Mouse (Mus musculus) cerebellum, adult 9-10 months (tissue): ENCODE data around the gene Sdhaf1.

Source experiments
- DNase-seq: peaks from one replicate; pipeline ENCODE4 v3.0.0; 2022

The Sdhaf1 gene

DNA sequence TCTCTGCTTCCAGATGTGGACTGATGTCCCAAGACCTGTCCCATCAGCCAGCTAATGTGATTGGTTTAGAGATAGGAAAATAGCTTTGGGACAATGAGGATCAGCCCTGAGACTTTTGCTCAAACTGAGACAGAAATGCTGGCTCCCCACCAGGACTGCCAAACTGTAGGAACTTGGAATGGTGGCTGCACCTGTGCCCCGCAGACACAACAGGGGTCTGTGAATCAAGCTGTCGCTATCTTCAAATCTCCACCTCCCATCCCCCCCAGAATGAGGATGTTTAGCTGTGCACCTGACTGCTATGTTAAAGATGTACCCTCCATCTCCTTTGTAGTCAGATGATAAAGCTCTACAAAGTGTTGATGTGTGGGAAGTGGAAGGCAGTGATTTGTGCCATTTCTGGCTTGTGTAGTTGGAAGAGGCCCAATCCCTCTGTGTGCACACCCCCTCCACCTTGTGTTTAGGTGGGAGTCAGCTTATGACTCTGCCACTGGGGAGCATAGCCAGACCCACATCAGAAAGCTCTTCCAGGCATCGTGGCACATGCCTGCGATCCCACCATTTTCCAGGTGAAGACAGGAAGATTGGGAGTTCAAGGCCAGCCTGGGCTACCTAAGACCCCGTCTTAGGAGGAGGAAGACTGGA, 727 bp upstream of the Sdhaf1 start:
- DNase-seq: peak; percentile 63

DNA sequence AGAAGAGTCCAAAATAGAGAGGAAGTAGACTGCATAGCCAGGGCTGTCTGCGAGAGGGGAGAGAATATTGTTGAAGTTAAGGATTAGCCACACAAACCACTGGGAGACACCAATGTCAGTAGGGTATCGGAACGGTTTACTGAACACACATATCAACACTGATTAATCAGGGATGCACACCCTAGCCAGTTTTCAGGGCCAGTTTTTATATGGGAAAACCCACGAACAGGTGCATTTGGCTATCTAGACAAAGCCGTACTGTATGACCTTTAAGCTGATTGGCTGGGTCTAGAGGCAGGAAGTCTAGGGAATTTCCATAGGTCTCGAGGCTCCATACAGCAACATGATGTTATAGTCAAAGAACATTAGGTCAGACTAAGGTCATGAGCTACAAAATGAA, 830 bp downstream of the Sdhaf1 start:
- no peak for DNase-seq

DNA sequence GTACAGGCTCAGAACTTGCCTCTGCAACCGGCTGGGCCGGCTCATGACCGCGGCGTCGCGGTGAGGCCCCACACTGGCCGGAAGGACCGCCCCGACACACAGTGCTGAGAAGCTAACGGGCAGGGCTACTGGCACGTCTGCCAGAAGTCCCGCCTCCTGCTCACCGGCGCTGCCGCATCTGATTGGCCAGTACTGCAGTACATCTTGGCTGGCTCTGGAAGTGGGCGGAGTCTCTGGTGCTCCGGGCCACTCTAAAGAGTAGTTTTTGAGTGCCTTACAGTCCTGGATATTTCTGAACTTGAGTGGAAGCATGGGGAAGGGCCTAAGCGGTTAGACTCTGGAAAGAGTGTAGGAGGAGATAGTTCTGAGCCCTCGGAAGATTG, 1.4 kb downstream of the Sdhaf1 start:
- DNase-seq: peak; percentile 98

DNA sequence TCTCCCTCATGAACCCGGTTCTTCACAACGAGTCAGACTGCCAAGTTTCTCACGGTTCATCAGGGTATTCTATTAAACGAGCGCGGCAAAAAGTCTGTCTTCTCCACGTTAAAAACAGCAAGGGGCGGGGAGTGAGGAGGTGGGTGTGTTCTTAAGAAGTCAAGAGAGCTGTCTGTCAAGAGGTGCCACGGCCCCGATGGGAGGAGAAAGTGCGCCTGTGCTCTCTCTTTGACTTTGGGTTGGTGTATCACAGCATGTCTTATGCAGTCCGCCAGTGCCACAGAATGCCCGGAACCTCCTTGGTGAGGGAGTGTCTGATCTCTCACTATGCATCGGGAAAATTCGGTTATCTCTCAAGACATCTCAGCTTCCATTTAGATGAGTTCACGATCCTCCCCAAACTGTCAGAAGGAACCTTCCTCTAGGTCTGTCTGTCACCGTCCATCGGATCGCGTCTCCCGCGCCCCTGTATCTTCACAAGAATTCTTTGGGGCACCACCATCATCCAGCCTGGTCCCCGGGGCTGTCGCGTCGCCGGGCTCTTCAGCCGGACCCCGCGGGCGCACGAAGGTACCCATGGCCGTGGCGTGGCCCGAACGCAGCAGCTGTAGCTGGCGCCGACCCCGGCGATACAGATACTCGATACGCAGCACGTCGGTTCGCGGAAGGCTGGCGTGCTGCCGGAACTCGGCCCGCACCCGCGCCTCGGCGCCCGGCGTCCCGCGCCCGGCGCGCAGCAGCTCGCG, 2.0 kb downstream of the Sdhaf1 start, which contains the start of gene E130208F15Rik:
Gene E130208F15Rik, plus strand, starts transcription at position 202 of the 746 bp plus-strand sequence.
- DNase-seq: peak; percentile 85

DNA sequence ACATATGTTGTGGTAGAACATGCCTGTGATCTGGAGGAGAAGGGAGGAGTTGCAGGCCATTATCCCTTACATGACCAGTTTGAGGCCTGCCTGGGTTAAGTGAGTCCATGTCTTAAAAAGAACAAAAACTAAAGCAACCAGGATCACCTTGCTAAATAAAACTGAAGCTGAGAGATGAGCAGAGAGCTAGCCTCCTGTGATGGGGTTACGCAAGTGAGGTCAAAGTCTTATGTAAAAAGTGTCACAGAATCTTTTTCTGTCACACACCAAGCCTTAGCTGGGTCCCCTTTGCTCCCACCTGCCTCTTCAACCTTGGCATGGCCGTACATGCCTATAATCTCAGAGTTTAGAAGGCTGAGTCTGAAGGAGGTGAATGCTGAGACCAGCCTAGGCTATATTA, 2.7 kb downstream of the Sdhaf1 start:
- no peak for DNase-seq

DNA sequence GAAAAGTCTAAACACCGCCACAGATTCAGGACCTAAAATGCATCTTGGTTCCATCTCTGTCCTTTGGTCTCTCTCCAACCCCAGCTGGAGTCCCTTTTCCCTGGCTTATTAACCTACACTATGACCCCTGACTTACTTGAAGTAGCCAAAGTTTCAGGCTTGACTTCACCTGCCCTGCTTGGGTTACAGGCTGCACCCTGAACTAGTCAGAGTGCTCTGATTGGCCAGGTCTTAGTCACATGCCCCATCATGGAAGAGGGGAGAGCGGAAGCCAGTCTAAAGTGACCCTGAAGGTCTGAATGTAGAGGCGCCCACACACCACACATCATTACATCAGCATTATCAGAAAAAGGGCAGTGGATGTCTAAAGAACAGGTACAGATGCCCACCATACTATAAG, 5.6 kb downstream of the Sdhaf1 start:
- no peak for DNase-seq

DNA sequence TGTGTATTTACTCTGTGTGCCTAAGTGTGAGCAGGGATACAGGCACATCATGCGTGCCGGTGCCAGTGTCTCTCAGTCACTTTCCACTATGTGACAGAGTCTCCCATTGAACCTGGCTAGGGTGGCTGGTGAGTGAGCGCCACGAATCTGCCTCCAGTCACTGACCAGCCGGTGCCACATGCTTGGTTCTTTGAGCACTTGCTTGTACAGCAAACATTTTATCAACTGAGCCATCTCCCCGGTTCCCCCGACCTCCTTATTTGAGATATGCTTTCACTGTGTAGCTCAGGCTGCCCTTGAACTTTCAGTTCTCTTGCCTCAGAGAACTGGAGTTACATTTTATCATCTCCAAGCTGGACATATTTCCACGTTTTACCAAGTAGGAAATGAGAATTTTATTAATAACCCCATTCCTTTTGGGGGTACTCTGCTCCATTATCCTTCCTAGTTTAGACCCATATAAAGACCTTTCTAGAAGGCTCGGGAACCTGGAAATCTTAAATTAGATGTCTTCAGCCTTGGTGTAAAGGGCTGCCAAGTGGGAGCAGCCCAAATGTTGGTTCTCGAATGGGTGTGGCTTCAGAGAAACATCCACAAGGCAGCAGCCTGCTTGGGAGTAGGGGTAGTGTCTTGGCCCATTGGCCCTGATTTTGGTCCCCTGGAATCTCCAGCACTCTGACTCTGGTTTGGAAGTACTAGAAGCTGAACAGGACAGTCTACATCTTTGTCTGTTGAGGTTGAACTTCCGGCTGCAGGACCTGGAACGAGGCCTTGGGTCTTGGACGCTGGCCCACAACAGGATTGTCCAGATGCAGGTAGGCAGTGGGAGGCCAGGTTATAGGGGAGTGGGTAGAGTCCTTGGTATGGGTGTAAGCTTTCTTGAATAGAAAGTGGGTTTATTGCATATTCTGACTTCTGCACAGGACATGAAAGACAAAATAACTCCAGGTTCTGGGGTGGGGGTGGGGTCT, 7.9 kb downstream of the Sdhaf1 start:
- DNase-seq: no peak

DNA sequence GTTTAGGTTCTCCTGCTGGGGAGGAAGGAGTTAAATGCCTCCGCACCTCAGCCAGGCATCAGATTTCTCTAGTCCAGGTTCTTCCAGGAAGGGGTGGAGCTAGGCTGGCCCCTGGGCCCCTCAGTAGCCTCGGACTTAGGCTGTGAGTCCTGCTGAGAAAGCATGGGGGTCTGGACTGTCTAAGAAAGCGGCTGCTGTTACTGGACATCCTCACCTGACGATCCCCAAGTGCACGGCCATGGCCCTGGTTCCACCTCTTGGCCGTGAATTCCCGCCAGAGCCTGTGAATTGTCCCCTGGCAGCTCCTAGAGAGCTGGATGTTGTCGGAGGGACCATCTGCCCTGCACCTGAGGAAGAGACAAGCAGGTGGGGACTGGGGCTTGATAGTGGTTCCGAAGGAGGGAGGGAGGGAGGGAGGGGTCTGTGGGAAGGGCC, 9.0 kb downstream of the Sdhaf1 start, which contains the start of gene Syne4:
Gene Syne4, plus strand, starts transcription at position 87 of the 435 bp plus-strand sequence.
- DNase-seq: peak; percentile 55

DNA sequence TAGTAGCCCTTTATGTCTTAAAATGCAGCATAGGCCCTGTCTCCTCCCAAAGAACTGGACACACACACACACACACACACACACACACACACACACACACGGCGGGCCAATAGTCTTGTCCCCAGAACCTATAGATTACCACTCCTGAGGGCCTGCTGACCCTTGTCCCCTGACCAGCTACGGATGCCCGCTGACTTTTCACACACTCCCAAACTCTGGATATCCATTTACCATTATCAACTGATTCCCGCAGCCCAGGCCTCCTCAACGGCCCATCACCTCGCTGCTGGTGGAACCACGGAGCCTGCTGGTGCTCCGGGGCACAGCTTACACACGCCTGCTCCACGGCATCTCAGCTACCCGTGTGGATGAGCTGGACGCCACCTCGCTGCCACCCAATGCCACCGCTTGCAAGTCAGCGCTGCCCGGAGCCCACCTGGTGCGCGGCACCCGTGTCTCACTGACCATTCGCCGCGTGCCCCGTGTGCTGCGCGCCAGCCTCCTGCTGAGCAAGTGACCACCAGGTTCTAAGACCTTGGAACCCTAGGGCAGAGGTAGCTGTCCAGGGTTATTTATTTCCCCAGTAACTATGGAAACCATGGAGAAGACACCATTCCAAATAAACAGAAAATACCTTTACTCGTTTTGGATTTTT, 9.9 kb downstream of the Sdhaf1 start:
- no peak for DNase-seq

DNA sequence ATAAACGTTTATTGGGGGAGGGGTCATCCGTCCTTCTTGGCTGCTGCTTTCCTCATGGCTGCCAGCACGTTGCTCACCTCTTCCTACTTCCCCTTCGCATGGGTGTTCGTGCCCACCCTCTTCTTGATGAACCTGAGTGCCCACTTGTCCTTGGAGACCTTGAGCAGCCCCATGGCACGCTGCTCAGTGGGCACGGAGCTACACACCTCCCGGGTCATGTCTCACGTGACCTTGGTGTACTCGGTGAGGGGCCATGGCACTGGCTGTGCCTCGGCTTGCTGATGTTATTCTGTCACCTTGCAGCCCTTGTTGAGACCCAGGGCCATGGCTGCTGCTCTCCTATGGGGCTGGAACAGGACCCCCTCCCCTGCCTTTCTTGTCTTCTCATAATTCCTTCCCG, 13.6 kb downstream of the Sdhaf1 start:
- DNase-seq: no peak

DNA sequence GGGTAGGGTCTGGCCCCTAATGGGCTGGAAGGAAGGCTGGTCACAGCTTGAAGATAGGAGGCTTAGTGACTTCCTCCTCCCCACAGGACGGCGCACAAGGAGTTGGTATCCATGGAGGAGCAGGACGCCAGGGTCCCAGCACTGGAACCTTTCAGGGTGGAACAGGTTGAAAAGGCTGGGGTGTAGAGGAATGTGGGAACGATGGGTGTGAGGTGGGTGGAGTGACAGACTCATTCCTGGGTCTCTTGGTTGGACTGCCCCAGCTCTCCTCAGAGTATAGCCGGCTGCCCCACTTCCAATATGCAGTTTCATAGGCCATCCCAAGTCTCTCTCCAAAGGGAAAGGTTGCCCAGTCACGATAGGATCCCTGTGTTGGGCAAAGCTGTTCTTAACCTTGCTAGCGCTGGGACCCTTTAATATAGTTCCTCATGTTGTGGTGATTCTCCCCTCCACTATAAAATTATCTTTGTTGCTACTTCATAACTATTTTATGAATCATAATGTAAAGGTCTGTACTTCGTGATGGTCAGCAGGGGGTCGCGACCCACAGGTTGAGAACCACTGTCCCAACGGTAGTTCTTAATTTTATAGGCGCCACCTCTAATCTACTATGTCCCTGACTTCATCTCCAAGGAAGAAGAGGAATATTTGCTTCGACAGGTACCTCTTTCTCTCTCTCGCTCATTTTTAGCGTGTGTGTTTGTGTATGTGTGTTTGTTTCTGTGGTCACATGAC, 14.1 kb downstream of the Sdhaf1 start:
- peak; percentile 54 for DNase-seq

DNA sequence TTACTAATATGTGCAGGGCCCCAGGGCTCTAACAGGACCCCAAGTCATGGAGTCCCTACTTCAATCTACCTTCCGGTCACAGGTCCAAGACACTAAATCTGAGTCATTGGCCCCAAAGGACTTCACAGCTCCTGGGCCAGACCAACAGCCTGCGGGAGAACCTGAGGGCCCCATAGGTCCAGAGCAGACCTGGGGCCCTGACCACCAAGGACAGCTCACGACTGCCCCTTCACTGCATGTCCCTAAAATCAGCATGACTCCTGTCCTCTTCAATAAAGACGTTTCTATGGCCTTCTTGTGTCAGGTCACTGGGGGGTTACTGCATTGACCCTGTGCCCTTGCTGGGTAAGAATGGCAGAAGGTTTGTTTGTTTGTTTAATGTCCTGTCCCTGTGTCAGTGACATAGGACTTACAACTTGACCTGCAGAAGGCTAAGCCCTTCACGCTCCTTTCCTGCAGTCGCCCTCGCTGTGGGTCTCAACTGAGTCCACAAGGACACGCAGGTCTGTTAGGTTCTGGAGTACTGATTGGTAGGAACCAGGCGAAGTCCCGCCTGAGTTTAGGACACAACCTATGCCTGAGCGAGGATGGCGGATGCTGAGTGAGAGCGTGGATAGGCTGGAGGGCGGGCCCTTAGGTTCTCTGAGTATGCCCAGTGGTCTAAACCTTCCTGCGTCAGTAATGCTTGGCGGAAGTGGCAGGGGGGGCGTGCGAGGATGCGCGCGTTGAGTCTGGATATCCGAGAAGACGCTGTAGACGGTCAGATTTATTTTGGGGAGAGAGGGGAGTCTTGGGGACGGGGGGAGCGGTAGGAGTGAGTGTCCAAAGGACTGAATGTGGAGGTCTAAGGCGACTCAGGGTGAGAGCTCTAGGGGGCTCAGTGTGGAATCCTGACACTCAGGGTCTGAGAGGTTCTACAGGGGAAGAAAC, 15.4 kb downstream of the Sdhaf1 start, which contains the start of gene Alkbh6:
Gene Alkbh6, plus strand, starts transcription at position 642 of the 930 bp plus-strand sequence.
- DNase-seq: peak; percentile 97

DNA sequence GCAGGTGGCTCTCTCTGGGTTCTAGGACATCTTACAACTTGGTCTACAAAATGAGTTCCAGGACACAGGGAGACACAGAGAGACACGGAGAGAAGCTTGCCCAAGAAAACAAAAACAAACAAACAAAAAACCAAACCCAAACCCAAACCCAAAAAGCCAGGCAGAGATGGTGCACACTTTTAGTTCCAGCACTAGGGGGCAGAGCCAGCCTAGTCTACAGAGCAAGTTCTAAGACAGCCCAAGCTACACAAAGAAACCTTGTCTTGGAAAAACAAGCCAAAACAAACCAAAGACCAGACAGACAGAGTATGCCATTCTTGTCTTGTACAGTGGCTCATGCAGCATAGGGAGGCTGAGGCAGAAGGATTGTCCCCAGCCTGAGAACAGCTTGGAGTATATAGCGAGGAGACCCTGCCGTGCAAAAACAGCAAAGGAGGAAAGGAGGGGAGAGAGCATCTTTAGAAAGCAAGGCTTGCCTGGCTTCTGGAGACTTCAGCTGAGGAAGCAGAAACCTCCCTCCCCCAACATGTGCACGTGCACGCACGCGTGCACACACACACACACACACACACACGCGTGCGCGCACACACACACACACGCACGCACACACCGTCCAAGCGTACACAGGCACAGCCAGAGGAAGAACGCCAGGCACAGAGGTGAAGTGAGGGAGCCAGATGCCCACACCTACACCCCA, 17.5 kb downstream of the Sdhaf1 start:
- DNase-seq: no peak

DNA sequence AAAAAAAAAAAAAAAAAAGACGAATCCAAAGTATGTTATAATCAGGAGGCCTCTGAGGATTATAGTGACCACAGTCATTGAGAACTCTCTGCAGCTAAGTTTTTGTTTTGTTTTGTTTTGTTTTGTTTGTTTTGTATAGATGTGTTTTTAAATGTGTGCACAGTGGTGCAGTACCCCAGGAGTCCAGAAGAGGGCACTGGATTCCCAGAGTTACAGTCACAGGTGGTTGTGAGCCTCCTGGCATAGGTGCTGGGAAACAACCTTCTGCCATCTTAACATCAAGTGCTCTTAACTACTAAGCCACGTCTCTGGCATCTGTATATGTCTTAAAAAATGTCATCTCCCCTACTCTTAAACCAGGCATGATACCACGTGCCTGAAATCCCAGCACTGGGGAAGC, 22.8 kb downstream of the Sdhaf1 start:
- DNase-seq: peak; percentile 74

DNA sequence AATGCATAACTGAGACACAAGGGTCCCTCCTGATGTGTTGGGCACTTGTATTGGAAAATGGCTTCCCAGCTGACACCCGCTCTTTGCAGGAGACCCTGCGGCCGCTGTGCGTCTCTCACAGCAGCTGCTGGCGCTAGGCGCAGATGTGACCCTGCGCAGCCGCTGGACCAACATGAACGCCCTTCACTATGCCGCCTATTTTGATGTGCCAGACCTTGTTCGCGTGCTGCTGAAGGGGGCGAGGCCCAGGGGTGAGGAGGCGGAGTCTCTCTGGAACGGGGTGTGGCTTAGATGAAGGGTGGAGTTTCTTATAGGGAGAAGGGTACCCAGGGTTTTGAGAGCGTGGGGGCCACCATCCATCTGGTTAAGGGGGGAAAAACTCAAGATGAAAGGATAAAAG, 26.4 kb downstream of the Sdhaf1 start:
- no peak for DNase-seq

DNA sequence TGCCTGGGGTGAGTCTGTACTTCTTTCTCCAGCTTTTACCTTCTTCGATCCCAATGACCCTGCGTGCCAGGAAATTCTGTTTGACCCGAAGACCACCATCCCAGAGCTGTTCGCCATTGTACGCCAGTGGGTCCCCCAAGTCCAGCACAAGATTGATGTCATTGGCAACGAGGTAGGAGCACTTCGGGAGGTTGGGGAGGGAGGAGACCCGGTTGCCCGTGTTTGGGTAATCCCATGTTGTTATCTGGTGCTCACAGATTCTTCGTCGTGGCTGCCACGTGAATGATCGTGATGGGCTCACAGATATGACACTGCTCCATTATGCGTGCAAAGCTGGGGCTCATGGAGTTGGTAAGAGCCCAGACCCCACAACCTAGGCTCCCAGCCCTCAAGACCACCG, 26.9 kb downstream of the Sdhaf1 start:
- no peak for DNase-seq

DNA sequence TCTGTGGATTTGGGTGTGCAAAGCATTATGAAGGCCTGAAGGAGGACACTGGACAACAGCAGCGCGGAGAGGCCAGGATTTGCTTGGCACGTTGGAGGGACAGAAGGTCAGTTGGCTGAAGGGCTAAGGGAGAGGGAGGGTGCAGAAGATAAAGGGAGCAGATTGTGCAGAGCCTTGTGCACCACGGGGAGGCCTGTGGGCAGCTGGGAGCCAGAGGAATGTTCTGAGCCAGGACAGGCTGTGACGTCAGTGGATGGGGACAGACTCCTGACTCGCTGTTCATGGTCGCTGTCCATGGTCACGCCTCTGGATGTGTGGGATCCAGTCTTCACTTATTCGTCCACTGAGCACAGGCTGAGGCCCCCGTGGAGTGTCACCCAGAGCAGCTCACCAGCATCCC, 28.6 kb downstream of the Sdhaf1 start:
- DNase-seq: peak; percentile 97

DNA sequence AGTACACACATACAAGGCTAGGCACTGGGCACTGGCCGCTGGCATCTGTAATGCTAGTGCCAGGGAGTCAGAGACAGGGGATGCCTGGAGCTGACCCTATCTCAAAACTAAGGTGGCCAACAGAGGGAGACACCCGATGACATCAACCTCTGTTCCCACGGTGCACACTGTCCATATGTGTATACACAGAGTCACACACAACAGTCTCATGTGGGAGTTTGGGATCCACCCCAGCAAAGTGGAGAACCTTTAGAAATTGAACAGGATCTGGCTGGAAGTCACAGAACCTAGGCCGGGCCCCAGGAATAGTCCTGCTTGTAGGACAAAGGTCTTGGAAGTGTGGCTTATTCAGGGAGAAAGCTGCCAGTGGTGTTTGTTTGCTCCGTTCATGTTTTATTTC, 29.4 kb downstream of the Sdhaf1 start:
- DNase-seq: peak; percentile 71

DNA sequence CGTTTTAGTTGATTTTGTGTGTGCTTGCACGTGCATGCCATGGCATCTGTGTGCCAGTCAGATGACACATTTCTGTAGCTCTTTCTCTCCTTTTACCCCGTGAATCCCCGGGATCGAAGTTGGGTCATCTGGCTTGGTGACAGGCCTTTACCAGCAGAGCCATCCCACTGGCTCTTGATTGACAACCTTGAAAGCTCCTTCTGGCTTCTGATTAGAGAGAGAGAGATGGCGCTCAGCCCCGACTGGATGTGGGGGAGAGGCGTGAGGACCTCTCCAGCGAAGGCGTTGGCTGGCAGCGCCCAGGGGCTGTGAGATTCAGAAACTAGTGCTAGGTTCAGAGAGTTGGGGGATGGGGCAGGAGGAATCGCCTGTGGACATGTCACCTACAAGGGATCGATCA, 29.9 kb downstream of the Sdhaf1 start:
- DNase-seq: peak; percentile 73
